Mouse (Mus musculus) adrenal gland, postnatal 36 days (tissue): ENCODE measurements at regions not wholly inside any gene's neighbourhood (a gene's known extent, or its start where the extent isn't known, plus 50 kb on each side); places are given as distances from the start of the nearest gene placed in this dataset.

Experiments
- DNase-seq, 2 experiments: peaks; one replicate each; pipeline ENCODE4 v3.0.0; 2021; ENCODE audit warnings: mixed read lengths in 1 of 2

GRCm38 (mm10) chr7:69572626-69573394 is 793.7 kb downstream of the Nr2f2 start:
- DNase-seq = no peak

GRCm38 (mm10) chr7:69566949-69567348 is 799.6 kb downstream of the Nr2f2 start:
- DNase-seq = no peak

- DNase-seq = no peak
Measured at GRCm38 (mm10) chr7:69564432-69564831, 802.1 kb downstream of the Nr2f2 start.

GRCm38 (mm10) chr7:69554776-69555175 is 805.7 kb upstream of the Arrdc4 start:
- no peak for DNase-seq

- no peak for DNase-seq
Measured at GRCm38 (mm10) chr7:69553981-69554380, 804.9 kb upstream of the Arrdc4 start.

- DNase-seq = no peak
Measured at GRCm38 (mm10) chr7:69536072-69536471, 787.0 kb upstream of the Arrdc4 start.

GRCm38 (mm10) chr7:69513966-69514365 is 764.9 kb upstream of the Arrdc4 start:
- DNase-seq = no peak

GRCm38 (mm10) chr7:69510389-69510788 is 761.3 kb upstream of the Arrdc4 start:
- DNase-seq = no peak

GRCm38 (mm10) chr7:69493062-69493930 is 744.3 kb upstream of the Arrdc4 start:
- DNase-seq = no peak

- DNase-seq = peak; percentile 72 to 76
Measured at GRCm38 (mm10) chr7:69490566-69491466, 741.8 kb upstream of the Arrdc4 start.

- no peak for DNase-seq
Measured at GRCm38 (mm10) chr7:69488630-69489029, 739.6 kb upstream of the Arrdc4 start.

GRCm38 (mm10) chr7:69487111-69487510 is 738.1 kb upstream of the Arrdc4 start:
- no peak for DNase-seq

GRCm38 (mm10) chr7:69484552-69484951 is 735.5 kb upstream of the Arrdc4 start:
- DNase-seq = no peak
